Mouse (Mus musculus): Measurements from ENCODE around the gene Hist2h2bb.
"Not testable (repeated sequence)": the region's sequence is repeated elsewhere in the genome, so short reads cannot be mapped to it uniquely, and the experiment has no call there.

The Hist2h2bb gene

GRCm38 (mm10) chr3:96263558-96264403, 5.8 kb upstream of the Hist2h2bb start:
- DNase-seq (ENCODE audit: low spot score in 2 of 2) = no peak

GRCm38 (mm10) chr3:96264404-96264949, 5.1 kb upstream of the Hist2h2bb start:
- DNase-seq (ENCODE audit: low spot score in 2 of 2) = no peak

GRCm38 (mm10) chr3:96266132-96266710, 3.3 kb upstream of the Hist2h2bb start:
- DNase-seq (ENCODE audit: low spot score in 2 of 2) = no peak

GRCm38 (mm10) chr3:96267541-96267940, 2.0 kb upstream of the Hist2h2bb start:
- DNase-seq (ENCODE audit: low spot score in 2 of 2) = no peak

- peak; percentile 83 to 92 for DNase-seq (ENCODE audit: low spot score in 2 of 2)
These were observed 1.3 kb upstream of the Hist2h2bb start, which contains the start of gene Hist2h3b for GRCm38 (mm10) chr3:96268051-96268775. TSS of gene Hist2h3b (plus strand) at chr3:96268654.

GRCm38 (mm10) chr3:96268776-96269378, 675 bp upstream of the Hist2h2bb start:
- not testable (repeated sequence) for DNase-seq (ENCODE audit: low spot score in 2 of 2)

GRCm38 (mm10) chr3:96273591-96274465, 4.3 kb downstream of the Hist2h2bb start:
- no peak for DNase-seq (ENCODE audit: low spot score in 2 of 2)

- DNase-seq (ENCODE audit: low spot score in 2 of 2) = peak in 1 of 2 experiments; percentile 11
These were observed 7.9 kb downstream of the Hist2h2bb start for GRCm38 (mm10) chr3:96277428-96277799.

- peak; percentile 91 to 92 for DNase-seq (ENCODE audit: low spot score in 2 of 2)
These were observed 8.5 kb downstream of the Hist2h2bb start for GRCm38 (mm10) chr3:96277800-96278624.

- no peak for DNase-seq (ENCODE audit: low spot score in 2 of 2)
These were observed 11.1 kb downstream of the Hist2h2bb start for GRCm38 (mm10) chr3:96280660-96281059.

- no peak for DNase-seq (ENCODE audit: low spot score in 2 of 2)
These were observed 14.9 kb downstream of the Hist2h2bb start for GRCm38 (mm10) chr3:96284457-96284856.

- not testable (repeated sequence) for DNase-seq (ENCODE audit: low spot score in 2 of 2)
These were observed 17.8 kb downstream of the Hist2h2bb start for GRCm38 (mm10) chr3:96287334-96287733.

GRCm38 (mm10) chr3:96289201-96289600, 19.6 kb downstream of the Hist2h2bb start:
- no peak for DNase-seq (ENCODE audit: low spot score in 2 of 2)

GRCm38 (mm10) chr3:96290727-96291126, 21.2 kb downstream of the Hist2h2bb start:
- not testable (repeated sequence) for DNase-seq (ENCODE audit: low spot score in 2 of 2)

GRCm38 (mm10) chr3:96292641-96293040, 23.1 kb downstream of the Hist2h2bb start:
- DNase-seq (ENCODE audit: low spot score in 2 of 2) = no peak

- DNase-seq (ENCODE audit: low spot score in 2 of 2) = no peak
These were observed 23.8 kb downstream of the Hist2h2bb start for GRCm38 (mm10) chr3:96293368-96293767.

GRCm38 (mm10) chr3:96293787-96294186, 24.2 kb downstream of the Hist2h2bb start, which contains the start of gene Fcgr1:
TSS of gene Fcgr1 (minus strand) at chr3:96293969.
- DNase-seq (ENCODE audit: low spot score in 2 of 2) = peak; percentile 18 to 20

GRCm38 (mm10) chr3:96298360-96298759, 28.8 kb downstream of the Hist2h2bb start:
- DNase-seq (ENCODE audit: low spot score in 2 of 2) = no peak

- DNase-seq (ENCODE audit: low spot score in 2 of 2) = no peak
These were observed 30.0 kb downstream of the Hist2h2bb start for GRCm38 (mm10) chr3:96299562-96299961.
